Mouse (Mus musculus) hindbrain, postnatal 0 days (tissue): ENCODE results near the gene Haus5. TPM values are rescaled to one million over a fixed set of nuclear protein-coding genes. Genes with fewer than 3 reads are reported as not detected.

ENCODE experiments used
- ATAC-seq: fragments of 200-750 bp; cut with Nextera tagmentation; 2 replicates; pipeline ENCODE4 v1.8.0; 2017; ENCODE audit warnings: mild to moderate bottlenecking, moderate TSS enrichment, moderate library complexity
- DNase-seq: peaks from one replicate; pipeline ENCODE4 v3.0.0-alpha.2; 2015; ENCODE audit warnings: low spot score
- H3K27ac ChIP-seq: fragments of 300-500 bp; sonication (generic); 2 replicates; pipeline ENCODE4 v1.5.1; 2014; ENCODE audit warnings: mild to moderate bottlenecking
- H3K27me3 ChIP-seq: fragments of 300-500 bp; sonication (generic); 2 replicates; pipeline ENCODE4 v1.6.1; 2014; ENCODE audit warnings: low read length, mixed read lengths; ENCODE audit not compliant: insufficient read depth
- H3K36me3 ChIP-seq: fragments of 300-500 bp; sonication (generic); 2 replicates; pipeline ENCODE4 v1.6.1; 2014; ENCODE audit warnings: low read length, mixed read lengths; ENCODE audit not compliant: insufficient read depth
- H3K4me1 ChIP-seq: fragments of 300-500 bp; sonication (generic); 2 replicates; pipeline ENCODE4 v1.6.1; 2014; ENCODE audit warnings: antibody characterized with exemption, low read length, mixed read lengths; ENCODE audit not compliant: insufficient read depth
- H3K4me2 ChIP-seq: fragments of 300-500 bp; sonication (generic); 2 replicates; pipeline ENCODE4 v1.6.1; 2014; ENCODE audit warnings: low read depth, mild to moderate bottlenecking, low read length, moderate library complexity, mixed read lengths
- H3K4me3 ChIP-seq: fragments of 300-500 bp; sonication (generic); 2 replicates; pipeline ENCODE4 v1.5.1; 2014; ENCODE audit warnings: low read length
- H3K9ac ChIP-seq: fragments of 300-500 bp; sonication (generic); replicated peaks from 2 replicates; pipeline ENCODE4 v1.6.1; 2014; ENCODE audit warnings: mild to moderate bottlenecking, low read length, moderate library complexity, mixed read lengths
- H3K9me3 ChIP-seq: fragments of 300-500 bp; sonication (generic); 2 replicates; pipeline ENCODE4 v1.6.1; 2016; ENCODE audit warnings: low read length, mixed read lengths
- CTCF ChIP-seq: IDR thresholded peaks from 2 replicates; pipeline ENCODE4 v1.5.1; 2016; ENCODE audit warnings: antibody characterized with exemption, control low read depth, low read depth
- WGBS: fragments of 180-500 bp; shearing (Covaris S2); extraction: QIAGEN DNeasy Blood & Tissue Kit; methylation state at CpG from one replicate; pipeline ENCODE4 v1.1.7; 2014; 5-methylcytosine and 5-hydroxymethylcytosine counted together
- polyA plus RNA-seq: library from polyadenylated mRNA; unstranded; fragments of >200 nt; fragmentation: Nextera tagmentation; extraction: Ambion mirVana; gene quantifications from 2 replicates; pipeline ENCODE4 v1.2.1, GENCODE M21; 2015
- total RNA-seq: library from RNA; depleted of rRNA; stranded (reverse); fragments of >200 nt; gene quantifications from 2 replicates; pipeline ENCODE4 v1.2.3, GENCODE M21; 2014

Haus5 gene
- total and polyA plus RNA-seq, 2 experiments from 2014 or later: 19.9 to 22.2 TPM

- Histone ChIP-seq H3K9ac (no peak overlapping the region), H3K4me3 (no peak overlapping the region), H3K9me3 (no peaks in the 10 kb centered on the region), H3K36me3 (no peaks in the 10 kb centered on the region), H3K4me1 (no peaks in the 10 kb centered on the region), H3K4me2 (no peak overlapping the region), H3K27me3 (no peaks in the 10 kb centered on the region), H3K27ac (no peak overlapping the region)
- DNase-seq (no peak), ATAC-seq (no peak)
- 72% methylated on average over 6 of the region's 6 CpGs for WGBS
- no peak for TF ChIP-seq CTCF
These were observed 23.5 kb upstream of the Haus5 start for GRCm38 (mm10) chr7:30688325-30688724.

- Histone ChIP-seq H3K27ac (no peak overlapping the region), H3K9me3 (no peaks in the 10 kb centered on the region), H3K36me3 (no peaks in the 10 kb centered on the region), H3K9ac (no peak overlapping the region), H3K27me3 (no peaks in the 10 kb centered on the region), H3K4me3 (no peak overlapping the region), H3K4me2 (no peak overlapping the region), H3K4me1 (no peaks in the 10 kb centered on the region)
- WGBS: 81% methylated on average over 2 of the region's 2 CpGs
- ATAC-seq: no peak
- DNase-seq: no peak
- TF ChIP-seq CTCF: no peak
These were observed 18.6 kb upstream of the Haus5 start for GRCm38 (mm10) chr7:30683425-30683824.

- Histone ChIP-seq H3K4me1 (no peaks in the 10 kb centered on the region), H3K27ac (no peak overlapping the region), H3K4me3 (no peak overlapping the region), H3K4me2 (no peak overlapping the region), H3K36me3 (no peaks in the 10 kb centered on the region), H3K27me3 (no peaks in the 10 kb centered on the region), H3K9ac (no peak overlapping the region), H3K9me3 (no peaks in the 10 kb centered on the region)
- ATAC-seq: no peak
- DNase-seq: no peak
- TF ChIP-seq CTCF: no peak
- WGBS: 60% methylated on average over 5 of the region's 5 CpGs
These were observed 17.1 kb upstream of the Haus5 start for GRCm38 (mm10) chr7:30681897-30682296.

GRCm38 (mm10) chr7:30678263-30678975 is 13.6 kb upstream of the Haus5 start:
- DNase-seq: peak; percentile 65
- TF ChIP-seq CTCF: peak; percentile 6; the same call in 1 of the 2 replicates
- no peak overlapping the region for H3K4me2 ChIP-seq

GRCm38 (mm10) chr7:30671480-30671879 is 6.7 kb upstream of the Haus5 start, which contains the start of gene Pmis2:
Pmis2 (minus strand) TSS chr7:30671605.
- no peak within 1 kb of the TSS for H3K9ac ChIP-seq
- DNase-seq: no peak
- H3K9me3 ChIP-seq: no peaks in the 10 kb centered on the region
- no peak within 1 kb of the TSS for H3K4me3 ChIP-seq
- H3K36me3 ChIP-seq: no peaks in the 10 kb centered on the region
- H3K27me3 ChIP-seq: no peaks in the 10 kb centered on the region; the same call in 1 of the 2 replicates
- no peak within 1 kb of the TSS for H3K4me2 ChIP-seq
- ATAC-seq: no peak
- no peak for TF ChIP-seq CTCF
- H3K27ac ChIP-seq: no peak within 1 kb of the TSS
- H3K4me1 ChIP-seq: no peaks in the 10 kb centered on the region
- WGBS: 70% methylated on average over 9 of the region's 9 CpGs

More at GRCm38 (mm10) chr7:30678263-30678975, 13.6 kb upstream of the Haus5 start:
- no peak overlapping the region for H3K27ac ChIP-seq
- no peak for ATAC-seq
- no peaks in the 10 kb centered on the region for H3K9me3 ChIP-seq
- H3K27me3 ChIP-seq: no peaks in the 10 kb centered on the region
- no peaks in the 10 kb centered on the region for H3K36me3 ChIP-seq
- H3K4me3 ChIP-seq: no peak overlapping the region
- WGBS: 51% methylated on average over 5 of the region's 5 CpGs
- H3K9ac ChIP-seq: no peak overlapping the region
- H3K4me1 ChIP-seq: no peaks in the 10 kb centered on the region

- ATAC-seq: no peak
- WGBS: 28% methylated on average over 3 of the region's 3 CpGs
- no peaks in the 10 kb centered on the region for H3K4me1 ChIP-seq
- no peak overlapping the region for H3K4me3 ChIP-seq
- no peak overlapping the region for H3K9ac ChIP-seq
- DNase-seq: peak; percentile 14
- TF ChIP-seq CTCF: peak; percentile 50
- H3K36me3 ChIP-seq: no peaks in the 10 kb centered on the region
- H3K9me3 ChIP-seq: no peaks in the 10 kb centered on the region
- no peak overlapping the region for H3K4me2 ChIP-seq
- no peaks in the 10 kb centered on the region; the same call in 1 of the 2 replicates for H3K27me3 ChIP-seq
- no peak overlapping the region for H3K27ac ChIP-seq
These were observed 4.4 kb upstream of the Haus5 start for GRCm38 (mm10) chr7:30669229-30669628.

- TF ChIP-seq CTCF: no peak
- no peaks in the 10 kb centered on the region for H3K9me3 ChIP-seq
- H3K9ac ChIP-seq: peak overlapping the region; percentile 68
- H3K36me3 ChIP-seq: no peaks in the 10 kb centered on the region
- peak; percentile 65 for ATAC-seq
- no peaks in the 10 kb centered on the region for H3K4me1 ChIP-seq
- WGBS: 5% methylated on average over 11 of the region's 11 CpGs
- peak overlapping the region; percentile 85 for H3K27ac ChIP-seq
- peak; percentile 45 for DNase-seq
- H3K4me2 ChIP-seq: peak overlapping the region; percentile 91
- no peaks in the 10 kb centered on the region; the same call in 1 of the 2 replicates for H3K27me3 ChIP-seq
- peak overlapping the region; percentile 62 for H3K4me3 ChIP-seq
These were observed 527 bp upstream of the Haus5 start for GRCm38 (mm10) chr7:30665321-30665720.
